Mouse (Mus musculus) thymus, adult 2 months (tissue): ENCODE measurements around the gene Ankrd55. TPM values are rescaled to one million over a fixed set of nuclear protein-coding genes. Genes with fewer than 3 reads are reported as not detected.

Source experiments
- DNase-seq: peaks from one replicate; pipeline ENCODE4 v3.0.0; 2021
- H3K27ac ChIP-seq: fragments of 200-500 bp; 2 replicates; pipeline ENCODE4 v1.5.1; 2012; ENCODE audit warnings: low read length, control low read depth; ENCODE audit not compliant: control insufficient read depth, insufficient read depth
- H3K27me3 ChIP-seq: fragments of 200-500 bp; 2 replicates; pipeline ENCODE4 v1.6.1; 2012; ENCODE audit warnings: mild to moderate bottlenecking, low read length, moderate library complexity, mixed read lengths; ENCODE audit not compliant: control insufficient read depth, insufficient read depth
- H3K36me3 ChIP-seq: fragments of 200-500 bp; 2 replicates; pipeline ENCODE4 v1.6.1; 2012; ENCODE audit warnings: mild to moderate bottlenecking, low read length, moderate library complexity; ENCODE audit not compliant: control insufficient read depth, insufficient read depth
- H3K4me1 ChIP-seq: fragments of 200-500 bp; replicated peaks from 2 replicates; pipeline ENCODE4 v1.6.1; 2012; ENCODE audit warnings: low read length; ENCODE audit not compliant: control insufficient read depth, insufficient read depth
- H3K4me3 ChIP-seq: fragments of 200-500 bp; 2 replicates; pipeline ENCODE4 v1.5.1; 2012; ENCODE audit warnings: mild to moderate bottlenecking, low read length, control low read depth, moderate library complexity; ENCODE audit not compliant: control insufficient read depth, insufficient read depth
- CTCF ChIP-seq: fragments of 200-500 bp; IDR thresholded peaks from 2 replicates; pipeline ENCODE4 v1.5.1; 2012; ENCODE audit warnings: mild to moderate bottlenecking, control low read depth, low read length, moderate library complexity, borderline replicate concordance; ENCODE audit not compliant: control insufficient read depth, poor library complexity, insufficient read depth; ENCODE audit errors: extremely low read depth
- POLR2A ChIP-seq: fragments of 200-500 bp; IDR thresholded peaks from 2 replicates; pipeline ENCODE4 v1.6.1; 2012; ENCODE audit warnings: mild to moderate bottlenecking, low read length, control low read depth, moderate library complexity; ENCODE audit not compliant: control insufficient read depth, poor library complexity, insufficient read depth; ENCODE audit errors: extremely low read depth
- WGBS: fragments of 180-500 bp; shearing (Covaris S2); methylation state at CpG from one replicate; pipeline ENCODE4 v1.1.7; 2018; 5-methylcytosine and 5-hydroxymethylcytosine counted together
- polyA plus RNA-seq: library from polyadenylated mRNA; depleted of rRNA; stranded (reverse); fragments of >200 nt; gene quantifications from 2 replicates; pipeline ENCODE4 v1.2.3, GENCODE M21; 2012; rRNA removed

Ankrd55 gene
- polyA plus RNA-seq, 1 experiment = 2.5 TPM

DNA sequence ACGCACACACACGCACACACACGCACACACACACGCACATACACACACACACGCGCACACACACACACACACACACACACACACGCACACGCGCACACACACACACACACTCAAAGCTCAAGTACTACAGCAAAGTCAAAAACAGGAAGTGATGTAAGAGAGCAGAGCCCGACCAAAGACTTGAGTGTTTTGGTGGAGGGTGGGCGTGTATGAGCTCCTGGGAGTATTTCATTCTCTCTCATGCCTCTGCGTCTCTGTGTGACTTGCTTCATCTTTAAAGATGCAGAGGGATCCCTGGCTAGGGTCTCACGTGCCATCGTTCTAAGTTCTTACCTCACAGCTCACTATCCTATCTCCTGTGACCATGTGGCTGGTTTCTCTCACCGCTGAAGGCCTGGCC is 139.3 kb downstream of the Ankrd55 start:
- TF ChIP-seq POLR2A (no peak), CTCF (no peak)
- H3K36me3 ChIP-seq = no peaks in the 10 kb centered on the region
- DNase-seq = peak; percentile 65
- 21% methylated on average over 15 of the region's 15 CpGs for WGBS
- H3K4me1 ChIP-seq = peaks cover 40% of the 10 kb centered on the region
- peak overlapping the region; percentile 98 for H3K27ac ChIP-seq
- no peak overlapping the region for H3K4me3 ChIP-seq
- H3K27me3 ChIP-seq = no peaks in the 10 kb centered on the region

DNA sequence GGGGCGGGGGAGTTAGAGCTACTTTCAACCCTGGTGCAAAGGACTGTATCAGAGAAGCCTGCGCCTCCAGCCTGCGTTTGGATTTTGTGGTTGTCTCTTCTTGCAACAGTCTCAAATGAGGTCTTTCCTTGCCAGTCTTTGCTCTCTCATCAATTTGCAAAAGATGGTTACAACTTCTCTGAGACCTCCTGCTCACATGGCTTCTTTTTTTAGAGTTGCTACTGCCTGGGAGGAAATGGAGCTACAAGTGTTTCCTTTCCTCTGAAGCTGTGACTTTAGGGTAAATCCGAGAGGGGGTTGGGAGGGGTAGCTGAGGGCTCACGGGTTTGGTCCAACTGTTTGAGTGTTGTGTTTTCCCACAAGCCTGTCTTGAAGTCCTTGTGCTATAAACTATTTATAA is 145.0 kb downstream of the Ankrd55 start:
- Histone ChIP-seq H3K4me3 (no peak overlapping the region), H3K4me1 (peaks cover 30% of the 10 kb centered on the region), H3K27ac (peak overlapping the region; percentile 98), H3K27me3 (no peaks in the 10 kb centered on the region), H3K36me3 (no peaks in the 10 kb centered on the region)
- peak; percentile 74 for DNase-seq
- WGBS = 5% methylated on average over 5 of the region's 5 CpGs
- TF ChIP-seq POLR2A = no peak
- TF ChIP-seq CTCF = no peak

Other genes with a start within 250 kb of the Ankrd55 start
- 38.1 and 45.8 TPM in 2 replicates for gene Il6st, start 175.6 kb downstream of the Ankrd55 start, polyA plus RNA-seq